Mouse (Mus musculus) megakaryocyte-erythroid progenitor cell, adult 5-6 weeks (primary cell): ENCODE measurements around the gene 9230104L09Rik. TPM values are rescaled to one million over a fixed set of nuclear protein-coding genes. Genes with fewer than 3 reads are reported as not detected.

Experiments
- ATAC-seq: replicated peaks from 2 replicates; pipeline ENCODE4 v1.8.0; 2016; ENCODE audit warnings: mild to moderate bottlenecking, inconsistent platforms; ENCODE audit not compliant: severe bottlenecking, poor library complexity, low FRiP score, low TSS enrichment
- total RNA-seq, 2 experiments: library from RNA; stranded (forward) in 1 of 2; stranded (reverse) in 1 of 2; fragments of 200-1000, 215-1000 nt in 1 of 2; fragments of >200 nt in 1 of 2; fragmentation: Nextera tagmentation in 1 of 2; gene quantifications; 2 replicates each; pipeline ENCODE4 v1.2.3; 2014 to 2017

Gene 9230104L09Rik
- total RNA-seq, 2 experiments from 2014 or later: not detected

GRCm38 (mm10) chr2:148860993-148861392 is 3.8 kb downstream of the 9230104L09Rik start:
- no peak for ATAC-seq

DNA sequence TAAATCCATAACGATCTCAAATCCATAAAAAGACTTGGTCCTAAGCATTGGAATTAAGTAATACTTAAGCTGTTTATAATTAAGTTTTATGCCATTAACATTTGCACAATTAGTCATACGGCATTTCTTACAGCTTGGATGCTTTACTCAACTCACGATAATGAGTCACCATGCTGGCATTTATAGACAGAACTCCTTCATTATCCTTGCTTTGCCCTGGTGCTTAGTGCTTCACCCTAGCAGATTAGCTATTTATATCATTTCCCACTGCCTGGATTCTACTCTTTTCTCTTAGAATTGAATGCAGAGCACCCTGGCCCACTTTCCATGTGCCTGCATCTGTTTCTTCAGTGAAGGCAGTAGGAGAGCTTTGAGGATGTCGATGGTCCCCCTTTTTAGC is 7.3 kb downstream of the 9230104L09Rik start:
- ATAC-seq: no peak

GRCm38 (mm10) chr2:148856630-148857400 is 8.0 kb downstream of the 9230104L09Rik start:
- 0 out of 2 replicates have a peak, but pooled peaks have one; percentile 26 for ATAC-seq

DNA sequence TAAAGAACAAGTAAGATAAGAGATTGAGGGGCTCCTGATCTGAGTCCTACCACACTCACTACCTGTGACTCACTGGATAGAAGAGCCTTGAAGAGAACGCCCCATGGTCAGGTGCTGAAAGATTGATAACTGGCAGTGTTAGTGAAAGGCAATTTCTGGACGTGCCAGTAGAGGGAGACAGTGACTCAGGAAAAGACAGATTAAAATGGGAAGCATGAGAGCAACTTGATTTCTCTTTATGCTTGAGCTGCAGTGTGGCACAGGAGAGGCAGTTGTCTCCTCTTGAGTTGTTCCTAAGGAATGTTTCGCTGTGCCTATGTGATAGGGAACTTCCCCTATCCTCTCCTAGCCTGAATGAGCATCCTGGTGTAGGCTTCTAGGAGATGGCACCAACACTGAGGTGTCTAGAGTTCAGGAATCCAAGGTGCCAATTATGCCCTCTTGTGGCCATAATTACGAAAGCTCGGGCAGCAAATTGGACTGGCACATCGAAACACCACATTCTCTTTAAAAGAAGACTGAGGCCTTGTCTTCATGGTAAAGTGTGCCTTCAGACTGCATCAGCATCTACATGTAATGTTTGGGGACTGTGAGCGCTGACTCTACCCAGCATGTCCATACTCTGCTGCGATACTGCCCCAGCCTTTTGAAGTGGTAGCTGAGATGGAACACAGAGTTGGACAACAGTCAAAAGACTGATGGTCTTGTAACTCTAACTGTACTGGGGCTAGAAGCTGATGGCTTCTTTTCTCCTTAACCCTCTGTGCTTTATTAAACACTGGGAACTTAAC is 13.5 kb downstream of the 9230104L09Rik start:
- ATAC-seq: peak; percentile 97

GRCm38 (mm10) chr2:148839224-148839623 is 25.6 kb downstream of the 9230104L09Rik start:
- ATAC-seq: no peak

DNA sequence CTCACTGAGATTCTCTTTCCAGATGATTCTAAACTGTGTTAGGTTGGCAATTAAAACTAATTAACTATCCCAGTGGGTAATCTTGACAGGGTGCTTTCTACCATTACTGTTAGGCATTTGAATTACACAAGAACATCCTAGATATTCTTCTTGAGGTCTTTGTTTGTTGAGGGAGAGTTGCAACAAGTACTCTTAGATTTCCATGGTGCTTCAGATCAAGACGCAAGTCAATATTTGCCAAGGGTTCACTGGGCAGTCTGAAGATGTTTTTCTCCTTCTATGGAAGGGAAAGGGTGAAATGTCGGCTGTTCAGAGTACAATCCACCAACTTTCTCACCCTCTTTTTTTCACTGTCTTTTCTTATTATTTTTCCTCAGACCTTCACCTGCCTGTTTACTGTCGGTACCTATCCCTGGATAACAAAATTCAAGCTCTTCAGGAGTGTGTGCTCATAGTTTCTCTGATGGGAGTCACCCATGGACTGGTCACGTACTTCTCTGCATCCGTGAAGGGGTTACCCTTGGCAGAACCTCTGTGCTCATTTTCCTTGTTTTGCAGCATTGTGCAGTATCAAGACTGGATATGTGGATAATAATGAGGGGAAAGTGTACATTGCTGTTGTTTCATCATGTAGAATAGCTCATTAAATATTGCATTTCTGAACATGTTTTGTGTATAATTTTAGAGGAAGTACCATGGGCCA is 26.6 kb downstream of the 9230104L09Rik start:
- no peak for ATAC-seq

- ATAC-seq: no peak
Measured at GRCm38 (mm10) chr2:148834912-148835311, 29.9 kb downstream of the 9230104L09Rik start, which contains the start of gene Cst9. TSS of gene Cst9 (plus strand) at chr2:148835147.

- ATAC-seq: no peak
Measured at GRCm38 (mm10) chr2:148825986-148826385, 38.9 kb downstream of the 9230104L09Rik start.

- no peak for ATAC-seq
Measured at GRCm38 (mm10) chr2:148819909-148820308, 44.9 kb downstream of the 9230104L09Rik start, which contains the start of gene Cst13. TSS of gene Cst13 (plus strand) at chr2:148820081.

DNA sequence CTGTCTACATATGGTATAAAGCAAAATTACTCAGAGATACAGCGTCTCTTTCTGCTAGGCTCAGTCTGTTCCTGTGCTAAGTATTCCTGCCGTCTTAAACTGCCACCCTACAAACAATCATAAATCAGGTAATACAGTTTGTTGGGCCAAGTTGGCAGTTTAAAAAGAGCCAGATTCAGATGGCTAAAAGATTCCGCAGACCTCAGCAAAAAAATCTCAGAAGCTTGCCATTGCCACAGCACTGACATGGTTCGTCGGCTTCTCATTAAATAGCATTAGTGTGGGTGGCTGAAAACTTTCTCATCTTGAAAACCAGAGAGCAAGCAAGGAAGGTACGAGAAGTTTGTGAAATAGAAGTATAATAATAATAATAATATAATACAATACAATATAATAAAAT is 58.1 kb downstream of the 9230104L09Rik start:
- no peak for ATAC-seq

DNA sequence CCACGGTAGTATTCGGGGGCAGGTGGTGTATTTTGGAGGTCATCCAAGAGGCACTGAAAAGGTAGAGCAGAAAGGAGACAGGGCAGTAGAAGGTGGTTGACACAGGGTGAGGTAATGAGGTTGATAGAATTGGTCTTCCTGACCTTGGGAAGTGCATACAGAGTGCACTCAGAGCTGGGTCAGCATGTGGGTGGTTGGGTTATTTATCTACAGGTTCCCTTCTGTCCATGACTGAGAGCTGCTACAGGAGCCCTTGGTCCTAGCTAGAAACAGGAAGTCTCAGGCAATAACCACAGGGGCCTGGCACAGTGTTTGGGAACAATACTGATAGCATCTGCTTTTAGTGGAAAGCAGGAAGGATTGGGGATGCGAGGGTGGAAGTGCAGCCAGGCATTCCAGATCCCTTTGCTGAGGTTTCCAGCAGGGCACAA is 63.3 kb downstream of the 9230104L09Rik start:
- ATAC-seq: no peak

- ATAC-seq: no peak
Measured at GRCm38 (mm10) chr2:148798485-148798884, 66.4 kb downstream of the 9230104L09Rik start, which contains the start of gene Cst8. TSS of gene Cst8 (plus strand) at chr2:148798785.

Other genes with a start within 250 kb of the 9230104L09Rik start
- 52.4 and 72.0 TPM in 2 replicates for gene Nxt1, start 192.4 kb downstream of the 9230104L09Rik start, total RNA-seq (2014; fragmentation: Nextera tagmentation)
- 29.0 and 31.2 TPM in 2 replicates for gene Nxt1, start 192.4 kb downstream of the 9230104L09Rik start, total RNA-seq (2017)
- gene Gzf1, start 184.0 kb downstream of the 9230104L09Rik start, total RNA-seq (2014; fragmentation: Nextera tagmentation): 13.4 and 13.5 TPM in 2 replicates
- 13.5 and 14.1 TPM in 2 replicates for gene Gzf1, start 184.0 kb downstream of the 9230104L09Rik start, total RNA-seq (2017)
- gene Napb, start 132.6 kb downstream of the 9230104L09Rik start, total RNA-seq (2014; fragmentation: Nextera tagmentation): 0.98 and 1.7 TPM in 2 replicates
- gene Napb, start 132.6 kb downstream of the 9230104L09Rik start, total RNA-seq (2017): 0.23 TPM in 1 of 2 replicates, not detected in the other
- not detected in 2 replicates for gene Cstl1, start 114.7 kb downstream of the 9230104L09Rik start, total RNA-seq (2014; fragmentation: Nextera tagmentation)
- gene Cstl1, start 114.7 kb downstream of the 9230104L09Rik start, total RNA-seq (2017): not detected in 2 replicates
- not detected in 2 replicates for gene Cst11, start 93.5 kb downstream of the 9230104L09Rik start, total RNA-seq (2014; fragmentation: Nextera tagmentation)
- gene Cst11, start 93.5 kb downstream of the 9230104L09Rik start, total RNA-seq (2017): not detected in 2 replicates
- gene 8030411F24Rik, start 83.0 kb downstream of the 9230104L09Rik start, total RNA-seq (2014; fragmentation: Nextera tagmentation): not detected in 2 replicates
- not detected in 2 replicates for gene 8030411F24Rik, start 83.0 kb downstream of the 9230104L09Rik start, total RNA-seq (2017)
- gene Cst12, start 75.7 kb downstream of the 9230104L09Rik start, total RNA-seq (2014; fragmentation: Nextera tagmentation): not detected in 2 replicates
- not detected in 2 replicates for gene Cst12, start 75.7 kb downstream of the 9230104L09Rik start, total RNA-seq (2017)
- not detected in 2 replicates for gene Cst8, start 66.3 kb downstream of the 9230104L09Rik start, total RNA-seq (2014; fragmentation: Nextera tagmentation)
- gene Cst8, start 66.3 kb downstream of the 9230104L09Rik start, total RNA-seq (2017): not detected in 2 replicates
- not detected in 2 replicates for gene Cst13, start 45.0 kb downstream of the 9230104L09Rik start, total RNA-seq (2014; fragmentation: Nextera tagmentation)
- not detected in 2 replicates for gene Cst13, start 45.0 kb downstream of the 9230104L09Rik start, total RNA-seq (2017)
- gene Cst9, start 29.9 kb downstream of the 9230104L09Rik start, total RNA-seq (2014; fragmentation: Nextera tagmentation): not detected in 2 replicates
- gene Cst9, start 29.9 kb downstream of the 9230104L09Rik start, total RNA-seq (2017): not detected in 2 replicates
- 63.1 and 74.4 TPM in 2 replicates for gene Cst3, start 10.7 kb upstream of the 9230104L09Rik start, total RNA-seq (2014; fragmentation: Nextera tagmentation)
- gene Cst3, start 10.7 kb upstream of the 9230104L09Rik start, total RNA-seq (2017): 114 and 133 TPM in 2 replicates
- gene Gm1330, start 138.2 kb upstream of the 9230104L09Rik start, total RNA-seq (2014; fragmentation: Nextera tagmentation): not detected in 2 replicates
- gene Gm1330, start 138.2 kb upstream of the 9230104L09Rik start, total RNA-seq (2017): not detected in 2 replicates
- not detected in 2 replicates for gene Gm10750, start 152.2 kb upstream of the 9230104L09Rik start, total RNA-seq (2014; fragmentation: Nextera tagmentation)
- gene Gm10750, start 152.2 kb upstream of the 9230104L09Rik start, total RNA-seq (2017): not detected in 2 replicates